Mouse (Mus musculus): ENCODE data around the gene Ptger1.

DNA sequence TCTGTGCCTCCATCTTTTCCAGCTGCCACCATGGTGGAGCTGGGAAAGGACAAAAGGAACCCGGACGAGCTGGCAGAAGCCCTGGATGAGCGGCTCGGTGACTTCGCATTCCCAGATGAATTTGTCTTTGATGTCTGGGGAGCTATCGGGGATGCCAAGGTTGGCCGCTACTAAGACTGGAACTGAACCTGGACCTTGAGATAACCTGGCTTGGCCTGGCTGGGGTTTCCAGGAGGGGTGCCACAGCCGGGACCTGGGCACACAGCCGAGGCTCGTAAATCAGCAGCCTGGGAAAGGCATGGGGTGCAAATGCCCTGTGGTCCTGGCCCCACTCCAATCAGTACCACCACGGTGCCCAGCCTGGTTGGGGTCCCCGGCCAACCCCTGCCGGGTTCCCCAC lies 2.4 kb upstream of the Ptger1 start:
- TF ChIP-seq CTCF (IDR thresholded peaks at IDR 0.05; ENCODE audit: low read depth, low read length): no peak
- no peak for TF ChIP-seq POLR2A (IDR thresholded peaks at IDR 0.05; ENCODE audit: borderline replicate concordance, low read depth, low read length)
